Mouse (Mus musculus): ENCODE measurements around the gene Iscu. TPM values are rescaled to one million over a fixed set of nuclear protein-coding genes. Genes with fewer than 3 reads are reported as not detected.
"Not testable (repeated sequence)": the region's sequence is repeated elsewhere in the genome, so short reads cannot be mapped to it uniquely, and the experiment has no call there.

The Iscu gene
- polyA plus RNA-seq, 1 experiment = not detected

- TF ChIP-seq POLR2A (IDR thresholded peaks at IDR 0.05; ENCODE audit: insufficient read depth, low read depth, low read length) (no peak), CTCF (IDR thresholded peaks at IDR 0.05; ENCODE audit: insufficient read depth, low read depth, low read length) (no peak)
- Histone ChIP-seq H3K27ac (ENCODE audit: insufficient read depth, low read depth, low read length) (no peak within 1 kb of the TSS), H3K4me1 (ENCODE audit: control insufficient read depth, insufficient read depth, low read length) (peaks cover 7% of the 10 kb centered on the region), H3K4me3 (ENCODE audit: insufficient read depth, low read depth, low read length) (0 out of 2 replicates have a peak within 1 kb of the TSS, but pooled peaks have one; percentile 2)
- WGBS = 8% methylated on average over 11 of the region's 11 CpGs
These were observed 27.7 kb downstream of the Iscu start, which contains the start of gene Tmem119 for GRCm38 (mm10) chr5:113800280-113800679. TSS of gene Tmem119 (minus strand) at chr5:113800516.

GRCm38 (mm10) chr5:113804395-113804966 lies 31.9 kb downstream of the Iscu start:
- 62% methylated on average over 7 of the region's 7 CpGs for WGBS
- Histone ChIP-seq H3K4me1 (ENCODE audit: control insufficient read depth, insufficient read depth, low read length) (peaks cover 7% of the 10 kb centered on the region), H3K27ac (ENCODE audit: insufficient read depth, low read depth, low read length) (no peak overlapping the region), H3K4me3 (ENCODE audit: insufficient read depth, low read depth, low read length) (no peak overlapping the region)
- TF ChIP-seq CTCF (IDR thresholded peaks at IDR 0.05; ENCODE audit: insufficient read depth, low read depth, low read length) (no peak), POLR2A (IDR thresholded peaks at IDR 0.05; ENCODE audit: insufficient read depth, low read depth, low read length) (no peak)

DNA sequence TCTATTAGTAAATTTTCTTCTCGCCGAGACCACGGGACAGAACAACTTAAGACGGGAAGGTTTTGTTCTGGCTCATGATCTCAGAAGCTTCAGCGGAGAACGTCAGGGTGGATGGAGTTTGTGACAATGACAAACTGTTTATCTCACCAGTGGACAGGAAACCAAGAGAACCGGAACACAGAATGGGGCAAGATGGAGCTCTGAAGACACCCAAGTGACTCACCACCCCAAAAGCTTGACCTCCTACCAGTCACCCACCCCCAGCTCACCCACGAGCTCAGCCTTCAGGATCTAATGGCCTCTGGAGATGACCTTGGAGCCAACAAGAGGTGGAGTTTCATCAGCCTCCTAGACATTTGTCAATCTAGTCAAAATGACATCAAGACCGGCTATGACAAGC lies 32.8 kb downstream of the Iscu start:
- TF ChIP-seq POLR2A (IDR thresholded peaks at IDR 0.05; ENCODE audit: insufficient read depth, low read depth, low read length) (no peak), CTCF (IDR thresholded peaks at IDR 0.05; ENCODE audit: insufficient read depth, low read depth, low read length) (no peak)
- WGBS = 87% methylated on average over 9 of the region's 9 CpGs
- Histone ChIP-seq H3K27ac (ENCODE audit: insufficient read depth, low read depth, low read length) (no peak overlapping the region), H3K4me3 (ENCODE audit: insufficient read depth, low read depth, low read length) (no peak overlapping the region), H3K4me1 (ENCODE audit: control insufficient read depth, insufficient read depth, low read length) (peaks cover 4% of the 10 kb centered on the region)

- TF ChIP-seq POLR2A (IDR thresholded peaks at IDR 0.05; ENCODE audit: insufficient read depth, low read depth, low read length) (no peak), CTCF (IDR thresholded peaks at IDR 0.05; ENCODE audit: insufficient read depth, low read depth, low read length) (no peak)
- H3K4me3 ChIP-seq (ENCODE audit: insufficient read depth, low read depth, low read length) = no peak overlapping the region
- 36% methylated on average over 10 of the region's 10 CpGs for WGBS
- H3K4me1 ChIP-seq (ENCODE audit: control insufficient read depth, insufficient read depth, low read length) = no peaks in the 10 kb centered on the region
- no peak overlapping the region for H3K27ac ChIP-seq (ENCODE audit: insufficient read depth, low read depth, low read length)
These were observed 33.9 kb downstream of the Iscu start for GRCm38 (mm10) chr5:113806414-113806813.

DNA sequence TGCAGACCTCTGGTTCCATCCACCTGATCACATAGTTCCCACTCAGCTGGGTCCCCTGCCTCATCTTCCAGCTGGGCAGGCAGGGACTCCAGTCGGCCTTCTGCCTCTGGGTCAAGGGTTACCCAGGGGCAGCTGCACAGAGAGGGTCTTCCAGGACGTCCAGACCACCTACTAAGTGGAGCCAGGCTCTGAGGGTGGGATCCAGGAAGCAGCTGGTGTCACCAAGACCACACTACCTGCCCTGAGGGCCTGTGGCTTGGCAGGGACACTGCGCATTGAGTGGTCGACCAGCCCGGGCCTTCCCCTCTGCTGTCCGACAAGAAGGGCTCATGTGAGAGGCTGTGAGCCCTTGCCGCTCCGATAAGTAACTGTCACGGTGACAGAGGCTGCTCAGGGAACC lies 35.2 kb downstream of the Iscu start:
- H3K4me1 ChIP-seq (ENCODE audit: control insufficient read depth, insufficient read depth, low read length) = no peaks in the 10 kb centered on the region
- TF ChIP-seq POLR2A (IDR thresholded peaks at IDR 0.05; ENCODE audit: insufficient read depth, low read depth, low read length) (no peak), CTCF (IDR thresholded peaks at IDR 0.05; ENCODE audit: insufficient read depth, low read depth, low read length) (no peak)
- WGBS = 74% methylated on average over 9 of the region's 9 CpGs
- H3K27ac ChIP-seq (ENCODE audit: insufficient read depth, low read depth, low read length) = no peak overlapping the region
- no peak overlapping the region for H3K4me3 ChIP-seq (ENCODE audit: insufficient read depth, low read depth, low read length)

DNA sequence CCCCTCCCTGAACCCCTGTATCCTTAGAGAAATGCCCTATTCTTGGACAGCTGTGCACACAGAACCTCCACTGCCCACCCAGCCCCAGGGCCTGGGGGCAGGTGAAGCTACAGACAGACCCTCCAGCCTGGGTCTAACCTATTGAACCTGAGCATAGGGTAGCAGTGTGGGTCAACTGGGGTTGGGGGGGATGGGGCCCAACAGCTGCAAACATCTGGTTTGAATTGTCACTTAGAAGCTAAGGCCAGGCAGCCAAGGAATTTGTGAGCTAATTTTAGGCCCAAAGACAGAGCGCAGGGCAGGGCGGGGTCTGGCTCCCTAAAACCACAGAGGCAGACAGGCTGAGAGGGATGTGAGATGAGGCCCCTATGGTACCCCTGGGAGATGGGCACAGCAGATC lies 35.6 kb downstream of the Iscu start:
- Histone ChIP-seq H3K4me1 (ENCODE audit: control insufficient read depth, insufficient read depth, low read length) (no peaks in the 10 kb centered on the region), H3K27ac (ENCODE audit: insufficient read depth, low read depth, low read length) (no peak overlapping the region), H3K4me3 (ENCODE audit: insufficient read depth, low read depth, low read length) (no peak overlapping the region)
- TF ChIP-seq CTCF (IDR thresholded peaks at IDR 0.05; ENCODE audit: insufficient read depth, low read depth, low read length) (no peak), POLR2A (IDR thresholded peaks at IDR 0.05; ENCODE audit: insufficient read depth, low read depth, low read length) (no peak)
- WGBS = 95% methylated on average over 2 of the region's 2 CpGs

- TF ChIP-seq POLR2A (IDR thresholded peaks at IDR 0.05; ENCODE audit: insufficient read depth, low read depth, low read length) = no peak
- TF ChIP-seq CTCF (IDR thresholded peaks at IDR 0.05; ENCODE audit: insufficient read depth, low read depth, low read length) = no peak
- 90% methylated on average over 4 of the region's 4 CpGs for WGBS
- Histone ChIP-seq H3K27ac (ENCODE audit: insufficient read depth, low read depth, low read length) (no peak overlapping the region), H3K4me3 (ENCODE audit: insufficient read depth, low read depth, low read length) (no peak overlapping the region), H3K4me1 (ENCODE audit: control insufficient read depth, insufficient read depth, low read length) (peaks cover 5% of the 10 kb centered on the region)
These were observed 37.6 kb downstream of the Iscu start for GRCm38 (mm10) chr5:113810111-113810510.

- not testable (repeated sequence) for H3K27ac ChIP-seq (ENCODE audit: insufficient read depth, low read depth, low read length); H3K4me3 ChIP-seq (ENCODE audit: insufficient read depth, low read depth, low read length)
- peaks cover 12% of the 10 kb centered on the region for H3K4me1 ChIP-seq (ENCODE audit: control insufficient read depth, insufficient read depth, low read length)
- 20% methylated on average over 11 of the region's 12 CpGs for WGBS
These were observed 39.4 kb downstream of the Iscu start for GRCm38 (mm10) chr5:113811824-113812420.

DNA sequence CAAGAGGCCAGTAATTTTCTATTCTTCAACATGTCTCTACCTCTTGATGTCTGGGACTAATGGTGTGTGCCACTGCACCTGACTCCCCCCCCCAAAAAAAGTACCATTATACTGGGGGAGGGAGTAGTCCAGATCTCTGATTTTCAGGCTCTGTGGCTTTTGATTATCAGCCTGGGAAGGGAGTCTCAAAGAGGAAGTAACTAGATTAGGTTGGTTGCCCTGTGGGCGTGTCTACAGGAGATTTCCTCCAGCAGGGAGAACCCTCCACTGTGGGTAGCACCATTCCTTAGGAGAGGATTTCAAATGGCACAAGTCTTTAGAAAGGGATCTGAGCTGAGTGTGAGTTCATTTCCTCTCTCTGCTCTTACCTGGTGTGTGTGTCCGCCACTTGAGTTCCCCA lies 40.1 kb downstream of the Iscu start:
- 97% methylated on average over 2 of the region's 2 CpGs for WGBS
- Histone ChIP-seq H3K4me3 (ENCODE audit: insufficient read depth, low read depth, low read length) (no peak overlapping the region), H3K27ac (ENCODE audit: insufficient read depth, low read depth, low read length) (no peak overlapping the region), H3K4me1 (ENCODE audit: control insufficient read depth, insufficient read depth, low read length) (peaks cover 12% of the 10 kb centered on the region)
- TF ChIP-seq CTCF (IDR thresholded peaks at IDR 0.05; ENCODE audit: insufficient read depth, low read depth, low read length) (no peak), POLR2A (IDR thresholded peaks at IDR 0.05; ENCODE audit: insufficient read depth, low read depth, low read length) (no peak)
